Mouse (Mus musculus): ENCODE measurements around the gene Ift20. TPM values are rescaled to one million over a fixed set of nuclear protein-coding genes. Genes with fewer than 3 reads are reported as not detected.

Gene Ift20
- polyA plus RNA-seq, 2 experiments: 133 to 185 TPM

GRCm38 (mm10) chr11:78555623-78556022, 19.5 kb downstream of the Ift20 start:
- Histone ChIP-seq H3K4me3 (replicated peaks; ENCODE audit: low read length) (no peak overlapping the region), H3K4me1 (ENCODE audit: control insufficient read depth, insufficient read depth, low read length) (0 out of 2 replicates have a peak, but pooled peaks cover 3% of the 10 kb centered on the region), H3K9me3 (ENCODE audit: control insufficient read depth, low read length) (no peaks in the 10 kb centered on the region), H3K4me2 (replicated peaks; ENCODE audit: low read depth, low read length, severe bottlenecking) (no peak overlapping the region), H3K27me3 (ENCODE audit: control insufficient read depth, insufficient read depth, low read length) (no peaks in the 10 kb centered on the region), H3K9ac (ENCODE audit: low read depth, low read length, severe bottlenecking) (no peak overlapping the region), H3K27ac (replicated peaks; ENCODE audit: low read depth, low read length) (no peak overlapping the region), H3K36me3 (ENCODE audit: control insufficient read depth, insufficient read depth, low read length) (no peaks in the 10 kb centered on the region)
- DNase-seq (ENCODE audit: low spot score) (no peak), ATAC-seq (ENCODE audit: low FRiP score, low read depth) (no peak)
- TF ChIP-seq POLR2A (IDR thresholded peaks at IDR 0.05; ENCODE audit: borderline replicate concordance, extremely low read depth, insufficient read depth, insufficient read length): no peak
- WGBS: 83% methylated on average over 3 of the region's 3 CpGs

GRCm38 (mm10) chr11:78556070-78556469, 19.9 kb downstream of the Ift20 start:
- Histone ChIP-seq H3K4me3 (replicated peaks; ENCODE audit: low read length) (no peak overlapping the region), H3K27ac (replicated peaks; ENCODE audit: low read depth, low read length) (no peak overlapping the region), H3K4me1 (ENCODE audit: control insufficient read depth, insufficient read depth, low read length) (0 out of 2 replicates have a peak, but pooled peaks cover 1% of the 10 kb centered on the region), H3K36me3 (ENCODE audit: control insufficient read depth, insufficient read depth, low read length) (no peaks in the 10 kb centered on the region), H3K4me2 (replicated peaks; ENCODE audit: low read depth, low read length, severe bottlenecking) (no peak overlapping the region), H3K27me3 (ENCODE audit: control insufficient read depth, insufficient read depth, low read length) (no peaks in the 10 kb centered on the region), H3K9me3 (ENCODE audit: control insufficient read depth, low read length) (no peaks in the 10 kb centered on the region), H3K9ac (ENCODE audit: low read depth, low read length, severe bottlenecking) (no peak overlapping the region)
- 75% methylated on average over 4 of the region's 4 CpGs for WGBS
- ATAC-seq (ENCODE audit: low FRiP score, low read depth) (no peak), DNase-seq (ENCODE audit: low spot score) (no peak)
- no peak for TF ChIP-seq POLR2A (IDR thresholded peaks at IDR 0.05; ENCODE audit: borderline replicate concordance, extremely low read depth, insufficient read depth, insufficient read length)

- no peak overlapping the region for H3K4me2 ChIP-seq (replicated peaks; ENCODE audit: low read depth, low read length, severe bottlenecking)
- H3K9me3 ChIP-seq (ENCODE audit: control insufficient read depth, low read length): no peaks in the 10 kb centered on the region
- no peak overlapping the region for H3K9ac ChIP-seq (ENCODE audit: low read depth, low read length, severe bottlenecking)
- no peaks in the 10 kb centered on the region for H3K4me1 ChIP-seq (ENCODE audit: control insufficient read depth, insufficient read depth, low read length)
- WGBS: 52% methylated on average over 8 of the region's 8 CpGs
- H3K36me3 ChIP-seq (ENCODE audit: control insufficient read depth, insufficient read depth, low read length): no peaks in the 10 kb centered on the region
- ATAC-seq (ENCODE audit: low FRiP score, low read depth) (no peak), DNase-seq (ENCODE audit: low spot score) (no peak)
- no peak for TF ChIP-seq POLR2A (IDR thresholded peaks at IDR 0.05; ENCODE audit: borderline replicate concordance, extremely low read depth, insufficient read depth, insufficient read length)
- H3K27me3 ChIP-seq (ENCODE audit: control insufficient read depth, insufficient read depth, low read length): no peaks in the 10 kb centered on the region
- no peak overlapping the region for H3K4me3 ChIP-seq (replicated peaks; ENCODE audit: low read length)
- no peak overlapping the region for H3K27ac ChIP-seq (replicated peaks; ENCODE audit: low read depth, low read length)
Measured at GRCm38 (mm10) chr11:78557241-78557640, 21.1 kb downstream of the Ift20 start.

GRCm38 (mm10) chr11:78560447-78560846, 24.3 kb downstream of the Ift20 start:
- ATAC-seq (ENCODE audit: low FRiP score, low read depth) (peak; percentile 60; the same call in 1 of the 2 replicates), DNase-seq (ENCODE audit: low spot score) (peak; percentile 79)
- Histone ChIP-seq H3K9me3 (ENCODE audit: control insufficient read depth, low read length) (no peaks in the 10 kb centered on the region), H3K27ac (replicated peaks; ENCODE audit: low read depth, low read length) (no peak overlapping the region), H3K4me3 (replicated peaks; ENCODE audit: low read length) (no peak overlapping the region), H3K4me2 (replicated peaks; ENCODE audit: low read depth, low read length, severe bottlenecking) (no peak overlapping the region), H3K4me1 (ENCODE audit: control insufficient read depth, insufficient read depth, low read length) (no peaks in the 10 kb centered on the region), H3K9ac (ENCODE audit: low read depth, low read length, severe bottlenecking) (no peak overlapping the region), H3K36me3 (ENCODE audit: control insufficient read depth, insufficient read depth, low read length) (no peaks in the 10 kb centered on the region), H3K27me3 (ENCODE audit: control insufficient read depth, insufficient read depth, low read length) (no peaks in the 10 kb centered on the region)
- WGBS: 21% methylated on average over 4 of the region's 4 CpGs
- no peak for TF ChIP-seq POLR2A (IDR thresholded peaks at IDR 0.05; ENCODE audit: borderline replicate concordance, extremely low read depth, insufficient read depth, insufficient read length)

- H3K4me3 ChIP-seq (replicated peaks; ENCODE audit: low read length): no peak overlapping the region
- ATAC-seq (ENCODE audit: low FRiP score, low read depth) (no peak), DNase-seq (ENCODE audit: low spot score) (no peak)
- no peak overlapping the region for H3K9ac ChIP-seq (ENCODE audit: low read depth, low read length, severe bottlenecking)
- no peak overlapping the region for H3K4me2 ChIP-seq (replicated peaks; ENCODE audit: low read depth, low read length, severe bottlenecking)
- H3K9me3 ChIP-seq (ENCODE audit: control insufficient read depth, low read length): no peaks in the 10 kb centered on the region
- no peaks in the 10 kb centered on the region for H3K27me3 ChIP-seq (ENCODE audit: control insufficient read depth, insufficient read depth, low read length)
- H3K27ac ChIP-seq (replicated peaks; ENCODE audit: low read depth, low read length): no peak overlapping the region
- H3K36me3 ChIP-seq (ENCODE audit: control insufficient read depth, insufficient read depth, low read length): peaks cover 21% of the 10 kb centered on the region
- WGBS: 56% methylated on average over 6 of the region's 6 CpGs
- TF ChIP-seq POLR2A (IDR thresholded peaks at IDR 0.05; ENCODE audit: borderline replicate concordance, extremely low read depth, insufficient read depth, insufficient read length): no peak
- H3K4me1 ChIP-seq (ENCODE audit: control insufficient read depth, insufficient read depth, low read length): no peaks in the 10 kb centered on the region
Measured at GRCm38 (mm10) chr11:78566775-78567174, 30.6 kb downstream of the Ift20 start.

- Histone ChIP-seq H3K27me3 (ENCODE audit: control insufficient read depth, insufficient read depth, low read length) (no peaks in the 10 kb centered on the region), H3K9me3 (ENCODE audit: control insufficient read depth, low read length) (no peaks in the 10 kb centered on the region), H3K36me3 (ENCODE audit: control insufficient read depth, insufficient read depth, low read length) (peaks cover 29% of the 10 kb centered on the region), H3K4me2 (replicated peaks; ENCODE audit: low read depth, low read length, severe bottlenecking) (no peak overlapping the region), H3K4me3 (replicated peaks; ENCODE audit: low read length) (no peak overlapping the region), H3K9ac (ENCODE audit: low read depth, low read length, severe bottlenecking) (no peak overlapping the region), H3K4me1 (ENCODE audit: control insufficient read depth, insufficient read depth, low read length) (no peaks in the 10 kb centered on the region), H3K27ac (replicated peaks; ENCODE audit: low read depth, low read length) (no peak overlapping the region)
- no peak for TF ChIP-seq POLR2A (IDR thresholded peaks at IDR 0.05; ENCODE audit: borderline replicate concordance, extremely low read depth, insufficient read depth, insufficient read length)
- no peak for ATAC-seq (ENCODE audit: low FRiP score, low read depth)
- DNase-seq (ENCODE audit: low spot score): no peak
- 89% methylated on average over 6 of the region's 6 CpGs for WGBS
Measured at GRCm38 (mm10) chr11:78567614-78568013, 31.5 kb downstream of the Ift20 start.

Measured in limb, embryonic 14.5 days (tissue).